Mouse (Mus musculus): ENCODE measurements around the gene Kif27.

- TF ChIP-seq CTCF (IDR thresholded peaks at IDR 0.05; ENCODE audit: extremely low read depth, insufficient read length, insufficient replicate concordance, low read depth, low read length) (no peak), POLR2A (IDR thresholded peaks at IDR 0.05; ENCODE audit: low read depth, low read length) (no peak)
These were observed 38.7 kb upstream of the Kif27 start for GRCm38 (mm10) chr13:58397651-58398050.
